Mouse (Mus musculus) left cerebral cortex, postnatal 25 days (tissue): Measurements from ENCODE around the gene Coch. TPM values are rescaled to one million over a fixed set of nuclear protein-coding genes. Genes with fewer than 3 reads are reported as not detected.
"Not testable (repeated sequence)": the region's sequence is repeated elsewhere in the genome, so short reads cannot be mapped to it uniquely, and the experiment has no call there.

Experiments
- DNase-seq, 2 experiments: peaks; one replicate each; pipeline ENCODE4 v3.0.0; 2022; ENCODE audit warnings: low spot score in 2 of 2, mixed read lengths in 1 of 2
- intact Hi-C: fragments of 180-260 bp; cut with DNase I; formaldehyde crosslinking; loops from one replicate; pipeline ENCODE4 v1.15.1; 2025
- total RNA-seq, 2 experiments: library from RNA; stranded (reverse); gene quantifications; 2 replicates each; pipeline ENCODE4 v1.2.3; 2021

Gene Coch
- total RNA-seq, 2 experiments from 2014 or later, result 28.6 to 31.2 TPM

DNA sequence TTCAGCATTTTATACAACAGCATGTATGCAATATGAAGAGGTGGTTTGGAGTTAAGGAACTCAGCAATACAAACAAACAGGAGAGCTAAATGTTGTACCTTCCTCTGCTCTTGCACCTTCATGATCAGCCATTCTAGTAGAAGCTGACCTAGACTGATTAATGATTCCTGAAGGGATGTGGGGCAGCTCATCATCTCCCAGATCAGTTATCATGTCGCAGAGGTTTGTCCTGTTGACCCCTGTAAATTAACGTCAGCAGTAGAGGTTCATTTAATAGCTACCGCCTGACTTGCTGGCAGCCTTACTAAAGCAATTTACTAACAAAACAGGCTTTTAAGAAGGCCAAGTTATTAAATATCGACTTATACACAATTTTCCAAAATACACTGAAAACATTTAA is 40.3 kb downstream of the Coch start:
- DNase-seq, result no peak
- intact Hi-C loops, result no loop called here

DNA sequence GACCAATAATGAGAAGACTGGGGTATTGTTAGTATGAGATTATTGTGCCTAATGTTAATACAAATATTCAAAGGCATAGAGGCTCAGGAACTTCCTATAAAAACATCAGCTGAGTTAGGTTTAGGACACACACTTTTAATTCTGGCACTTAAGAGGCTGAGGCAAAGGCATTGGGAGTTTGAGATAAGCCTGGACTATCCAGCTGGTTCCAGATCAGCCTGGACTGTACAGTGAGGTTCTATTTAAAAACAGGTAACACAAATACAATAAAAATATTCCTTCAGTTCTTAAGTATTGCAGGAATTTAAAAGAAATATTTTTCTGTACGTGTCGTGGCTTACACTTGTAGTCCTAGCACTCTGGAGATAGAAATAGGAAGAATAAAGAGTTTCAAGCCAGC is 43.1 kb downstream of the Coch start:
- intact Hi-C loops, result no loop called here
- DNase-seq, result no peak

DNA sequence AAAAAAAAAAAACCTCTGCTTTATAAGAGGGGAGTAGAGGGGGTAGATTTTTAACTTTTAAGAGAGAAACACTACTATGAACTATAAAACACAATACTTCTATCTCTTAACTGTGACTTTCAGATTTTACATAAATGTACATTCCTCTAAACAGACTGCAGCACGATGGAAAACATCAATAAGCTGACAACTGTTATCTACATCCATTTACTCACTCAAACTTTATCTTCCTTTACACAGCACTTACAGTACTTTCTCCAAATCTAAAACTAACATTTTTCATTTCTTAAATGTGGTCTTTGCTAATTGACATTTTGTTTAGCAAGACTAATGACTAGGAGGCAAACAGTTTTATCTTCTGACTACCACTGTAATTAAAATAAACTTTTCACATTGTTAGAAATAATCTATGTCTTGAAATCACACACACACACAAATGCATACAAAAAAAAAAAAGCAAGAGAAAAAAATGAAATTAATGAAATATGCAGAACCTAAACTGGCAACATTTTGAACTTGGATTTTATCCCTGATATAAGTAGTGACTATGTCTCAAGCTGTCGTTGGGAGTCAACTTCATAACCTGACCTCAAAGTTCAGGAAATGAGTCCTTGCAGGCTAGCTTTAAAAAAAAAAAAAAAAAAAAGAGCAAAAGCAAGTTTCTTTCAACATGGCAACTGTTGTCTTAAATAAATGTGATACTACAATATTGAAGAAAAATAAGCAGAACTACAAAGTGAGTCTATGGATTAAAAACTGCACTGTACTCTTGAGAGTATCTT is 43.7 kb downstream of the Coch start:
- DNase-seq, result no peak
- intact Hi-C loops, result no loop called here

DNA sequence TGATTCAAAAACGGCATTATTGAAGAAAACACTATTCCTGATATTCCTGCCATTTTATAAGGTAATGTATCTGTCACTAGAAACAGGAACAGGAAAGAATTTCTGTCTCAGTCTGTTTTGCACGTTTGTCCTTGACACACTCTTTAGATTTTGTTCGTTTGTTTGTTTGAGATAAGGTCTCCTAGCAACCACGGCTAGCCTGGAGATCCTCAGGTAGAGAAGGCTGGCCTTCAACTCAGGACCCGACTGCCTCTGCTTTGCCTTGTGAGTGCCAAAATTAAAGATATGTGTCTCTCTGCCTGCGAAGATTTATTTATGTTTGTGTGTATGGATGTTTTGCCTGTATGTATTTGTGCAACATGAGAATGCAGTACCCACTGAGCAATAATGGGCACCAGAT is 48.7 kb downstream of the Coch start:
- intact Hi-C loops, result no loop called here
- no peak for DNase-seq

DNA sequence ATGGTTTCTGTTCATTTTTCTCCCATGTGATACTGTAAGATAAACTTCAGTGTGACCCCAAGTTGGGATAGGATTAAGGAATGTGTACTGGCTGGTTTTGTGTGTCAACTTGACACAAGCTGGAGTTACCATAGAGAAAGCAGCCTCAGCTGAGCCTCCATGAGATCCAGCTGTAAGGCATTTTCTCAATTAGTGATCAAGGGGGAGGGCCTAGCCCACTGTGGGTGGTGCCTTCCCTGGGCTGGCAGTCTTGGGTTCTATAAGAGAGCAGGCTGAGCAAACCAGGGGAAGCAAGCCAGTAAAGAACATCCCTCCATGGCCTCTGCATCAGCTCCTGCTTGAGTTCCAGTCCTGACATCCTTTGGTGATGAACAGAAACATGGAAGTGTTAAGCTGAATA is 56.3 kb downstream of the Coch start:
- intact Hi-C loops, DNase-seq: not testable (repeated sequence)

Other genes starting within 250 kb of the Coch start
- gene G2e3, start 245.3 kb upstream of the Coch start, total RNA-seq, result 1 to 10 TPM; 9.0 to 9.4 TPM
- gene Scfd1, start 215.8 kb upstream of the Coch start, total RNA-seq, result 10 to 100 TPM; 38.1 to 40.7 TPM
- 10 to 100 TPM; 51.9 to 55.4 TPM for gene Ap4s1, start 97.7 kb downstream of the Coch start, total RNA-seq
- 10 to 100 TPM; 85.6 to 87.7 TPM for gene Strn3, start 98.6 kb downstream of the Coch start, total RNA-seq
- 10 to 100 TPM; 83.3 to 86.5 TPM for gene Hectd1, start 236.2 kb downstream of the Coch start, total RNA-seq